Mouse (Mus musculus) G1E-ER4 (cell line): ENCODE results near the gene Pde5a. TPM values are rescaled to one million over a fixed set of nuclear protein-coding genes. Genes with fewer than 3 reads are reported as not detected.

Experiments used
- GATA1 ChIP-seq: IDR thresholded peaks from one replicate; pipeline ENCODE4 v1.8.0; 2012; ENCODE audit warnings: low read length, inconsistent platforms
- polyA plus RNA-seq: library from polyadenylated mRNA; stranded (reverse); fragments of >175 nt; gene quantifications from 2 replicates; pipeline ENCODE4 v1.2.3, GENCODE M21; 2012

Gene Pde5a
- polyA plus RNA-seq, 1 experiment = not detected

GRCm38 (mm10) chr3:122876870-122877269 lies 148.1 kb downstream of the Pde5a start:
- TF ChIP-seq GATA1 = no peak

- no peak for TF ChIP-seq GATA1
These were observed 148.8 kb downstream of the Pde5a start for GRCm38 (mm10) chr3:122877543-122877942.

GRCm38 (mm10) chr3:122878705-122879315 lies 150.1 kb downstream of the Pde5a start:
- TF ChIP-seq GATA1 = no peak

GRCm38 (mm10) chr3:122887505-122888301 lies 159.0 kb downstream of the Pde5a start:
- no peak for TF ChIP-seq GATA1

- no peak for TF ChIP-seq GATA1
These were observed 159.6 kb downstream of the Pde5a start for GRCm38 (mm10) chr3:122888371-122888819.

- TF ChIP-seq GATA1 = no peak
These were observed 166.0 kb downstream of the Pde5a start, which contains the start of gene Fabp2 for GRCm38 (mm10) chr3:122894772-122895171. TSS of gene Fabp2 (plus strand) at chr3:122895072.

- no peak for TF ChIP-seq GATA1
These were observed 166.5 kb downstream of the Pde5a start for GRCm38 (mm10) chr3:122895189-122895731.

- TF ChIP-seq GATA1 = no peak
These were observed 169.5 kb downstream of the Pde5a start for GRCm38 (mm10) chr3:122898254-122898653.

GRCm38 (mm10) chr3:122903746-122904433 lies 175.1 kb downstream of the Pde5a start:
- no peak for TF ChIP-seq GATA1

- TF ChIP-seq GATA1 = no peak
These were observed 179.1 kb downstream of the Pde5a start for GRCm38 (mm10) chr3:122907841-122908240.

Other genes with a start within 250 kb of the Pde5a start
- not detected in 2 replicates for gene Fnbp1l, start 109.2 kb upstream of the Pde5a start, polyA plus RNA-seq
- not detected in 2 replicates for gene Fabp2, start 166.1 kb downstream of the Pde5a start, polyA plus RNA-seq
- not detected in 2 replicates for gene Gm10959, start 190.4 kb downstream of the Pde5a start, polyA plus RNA-seq
- 41.9 and 52.5 TPM in 2 replicates for gene 1810037I17Rik, start 195.3 kb downstream of the Pde5a start, polyA plus RNA-seq